Mouse (Mus musculus): ENCODE data around the gene Cherp. TPM values are rescaled to one million over a fixed set of nuclear protein-coding genes. Genes with fewer than 3 reads are reported as not detected.

The Cherp gene
- total and polyA plus RNA-seq, 3 experiments = 8.9 to 80.4 (median 18.1) TPM

DNA sequence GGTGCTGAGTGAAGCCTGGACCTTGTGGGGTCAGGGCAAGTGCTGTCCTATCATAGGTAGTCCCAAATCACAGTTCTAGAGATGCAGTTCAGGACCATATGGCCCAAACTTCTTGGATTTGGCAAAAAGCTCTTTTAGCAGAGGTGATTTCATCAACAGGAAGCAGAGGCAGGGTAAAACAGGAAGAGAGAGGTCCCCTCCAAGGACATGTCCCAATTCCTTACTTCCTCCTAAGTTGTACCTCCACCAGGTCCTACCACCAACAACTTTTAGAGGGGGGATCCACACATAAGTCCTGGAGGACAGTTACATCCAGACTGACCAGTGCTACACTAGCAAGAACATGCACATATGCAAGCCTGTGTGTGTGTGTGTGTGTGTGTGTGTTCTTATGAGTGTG lies 12.0 kb upstream of the Cherp start:
- Histone ChIP-seq H3K27me3 (replicated peaks) (no peaks in the 10 kb centered on the region), H3K36me3 (replicated peaks in 1 of 2; ENCODE audit: control insufficient read depth in 1 of 2, insufficient read depth in 1 of 2, low read length in 1 of 2) (peaks cover 57 to 86% of the 10 kb centered on the region in 2 experiments), H3K9ac (ENCODE audit: insufficient read depth, low read depth) (no peak overlapping the region), H3K4me2 (ENCODE audit: insufficient read depth, low read depth, poor library complexity, severe bottlenecking) (no peak overlapping the region), H3K9me3 (replicated peaks; ENCODE audit: low read length) (no peaks in the 10 kb centered on the region), H3K27ac (ENCODE audit: insufficient read depth, low read depth) (no peak overlapping the region), H3K79me2 (replicated peaks; ENCODE audit: control insufficient read depth, extremely low read depth, insufficient read depth, poor library complexity, severe bottlenecking) (peaks cover 12% of the 10 kb centered on the region), H3K4me3 (replicated peaks in 1 of 3; ENCODE audit: low read depth in 2 of 3, low read length in 2 of 3, poor library complexity in 1 of 3) (no peak overlapping the region), H3K4me1 (ENCODE audit: control insufficient read depth in 1 of 2, insufficient read depth in 2 of 2) (peaks cover 0 to 29% of the 10 kb centered on the region in 2 experiments; a peak in 2 of 4 replicates)
- no peak for DNase-seq (ENCODE audit: extremely low read depth)
- in situ Hi-C loops (cut with MboI; ENCODE audit: low pct_ligation_motif_present, low pct_unique_long_range_greater_than_20kb, low sequenced_read_pairs) (no loop called here), dilution Hi-C loops (cut with MboI; ENCODE audit: extremely low pct_ligation_motif_present, extremely low pct_unique_long_range_greater_than_20kb, low sequenced_read_pairs) (no loop called here)
- TF ChIP-seq POLR2A (IDR thresholded peaks at IDR 0.05; ENCODE audit: low read depth, low read length) = no peak
- TF ChIP-seq TCF12 (IDR thresholded peaks at IDR 0.05; ENCODE audit: low read depth, low read length) = no peak
- no peak for TF ChIP-seq MYC (IDR thresholded peaks at IDR 0.05; ENCODE audit: low read depth, low read length)
- no peak for TF ChIP-seq TBP (conservative IDR thresholded peaks at IDR 0.05; ENCODE audit: low read depth, low read length)
- no peak for TF ChIP-seq MXI1 (IDR thresholded peaks at IDR 0.05; ENCODE audit: low read depth, low read length)
- TF ChIP-seq JUN (IDR thresholded peaks at IDR 0.05; ENCODE audit: insufficient read depth, low read depth, low read length) = no peak
- TF ChIP-seq SIN3A (IDR thresholded peaks at IDR 0.05; ENCODE audit: low read length) = no peak
- no peak for TF ChIP-seq ZC3H11A (IDR thresholded peaks at IDR 0.05; ENCODE audit: low read depth, low read length)
- TF ChIP-seq CHD1 (IDR thresholded peaks at IDR 0.05; ENCODE audit: low read depth, low read length) = no peak
- no peak for TF ChIP-seq CTCF (conservative IDR thresholded peaks at IDR 0.05 in 1 of 2, IDR thresholded peaks at IDR 0.05 in 1 of 2; ENCODE audit: low read depth in 2 of 2, low read length in 2 of 2)

- peak; percentile 48 for DNase-seq (ENCODE audit: extremely low read depth)
- in situ Hi-C loops (cut with MboI; ENCODE audit: low pct_ligation_motif_present, low pct_unique_long_range_greater_than_20kb, low sequenced_read_pairs) (no loop called here), dilution Hi-C loops (cut with MboI; ENCODE audit: extremely low pct_ligation_motif_present, extremely low pct_unique_long_range_greater_than_20kb, low sequenced_read_pairs) (no loop called here)
- Histone ChIP-seq H3K9ac (ENCODE audit: insufficient read depth, low read depth) (no peak overlapping the region), H3K79me2 (replicated peaks; ENCODE audit: control insufficient read depth, extremely low read depth, insufficient read depth, poor library complexity, severe bottlenecking) (peaks cover 5% of the 10 kb centered on the region), H3K27ac (ENCODE audit: insufficient read depth, low read depth) (no peak overlapping the region), H3K9me3 (replicated peaks; ENCODE audit: low read length) (no peaks in the 10 kb centered on the region), H3K36me3 (replicated peaks in 1 of 2; ENCODE audit: control insufficient read depth in 1 of 2, insufficient read depth in 1 of 2, low read length in 1 of 2) (peaks cover 61 to 97% of the 10 kb centered on the region in 2 experiments), H3K4me1 (ENCODE audit: control insufficient read depth in 1 of 2, insufficient read depth in 2 of 2) (peaks cover 0 to 18% of the 10 kb centered on the region in 2 experiments; a peak in 2 of 4 replicates), H3K4me2 (ENCODE audit: insufficient read depth, low read depth, poor library complexity, severe bottlenecking) (no peak overlapping the region), H3K27me3 (replicated peaks) (no peaks in the 10 kb centered on the region), H3K4me3 (replicated peaks in 1 of 3; ENCODE audit: low read depth in 2 of 3, low read length in 2 of 3, poor library complexity in 1 of 3) (no peak overlapping the region)
- TF ChIP-seq MYC (IDR thresholded peaks at IDR 0.05; ENCODE audit: low read depth, low read length) (no peak), SMC3 (IDR thresholded peaks at IDR 0.05; ENCODE audit: low read depth, low read length) (0 out of 2 replicates have a peak, but pooled peaks have one; percentile 4), SIN3A (IDR thresholded peaks at IDR 0.05; ENCODE audit: low read length) (no peak), JUN (IDR thresholded peaks at IDR 0.05; ENCODE audit: insufficient read depth, low read depth, low read length) (no peak), RAD21 (IDR thresholded peaks at IDR 0.05; ENCODE audit: low read depth, low read length) (no peak), CTCF (conservative IDR thresholded peaks at IDR 0.05 in 1 of 2, IDR thresholded peaks at IDR 0.05 in 1 of 2; ENCODE audit: low read depth in 2 of 2, low read length in 2 of 2) (peak in 1 of 2 experiments; percentile 22; a peak in 1 of 4 replicates), ZNF384 (IDR thresholded peaks at IDR 0.05; ENCODE audit: low read depth, low read length) (peak; percentile 67), BHLHE40 (IDR thresholded peaks at IDR 0.05; ENCODE audit: low read depth, low read length) (no peak)
These were observed 10.6 kb upstream of the Cherp start for GRCm38 (mm10) chr8:72485456-72486199.

Data from CH12.LX (cell line).